Mouse (Mus musculus) testis, postnatal 14 days (tissue): Measurements from ENCODE around the gene Nmt1.

ENCODE experiments used
- DNase-seq: peaks from one replicate; pipeline ENCODE4 v3.0.0; 2021; ENCODE audit warnings: low spot score

The Nmt1 gene

GRCm38 (mm10) chr11:103043982-103044381 lies 16.0 kb downstream of the Nmt1 start:
- no peak for DNase-seq

- no peak for DNase-seq
These were observed 18.3 kb downstream of the Nmt1 start for GRCm38 (mm10) chr11:103046286-103046685.

- DNase-seq: no peak
These were observed 21.6 kb downstream of the Nmt1 start for GRCm38 (mm10) chr11:103049611-103050010.

- no peak for DNase-seq
These were observed 22.2 kb downstream of the Nmt1 start for GRCm38 (mm10) chr11:103050153-103050552.

- no peak for DNase-seq
These were observed 23.3 kb downstream of the Nmt1 start for GRCm38 (mm10) chr11:103051249-103051691.

GRCm38 (mm10) chr11:103052078-103052477 lies 24.1 kb downstream of the Nmt1 start:
- no peak for DNase-seq

- no peak for DNase-seq
These were observed 25.4 kb downstream of the Nmt1 start for GRCm38 (mm10) chr11:103053191-103054076.

GRCm38 (mm10) chr11:103054798-103055197 lies 26.8 kb downstream of the Nmt1 start:
- no peak for DNase-seq

- no peak for DNase-seq
These were observed 28.6 kb downstream of the Nmt1 start for GRCm38 (mm10) chr11:103056636-103057035.

- DNase-seq: no peak
These were observed 30.6 kb downstream of the Nmt1 start for GRCm38 (mm10) chr11:103058499-103059085.

GRCm38 (mm10) chr11:103066191-103067050 lies 38.4 kb downstream of the Nmt1 start:
- DNase-seq: no peak

GRCm38 (mm10) chr11:103067051-103067361 lies 39.0 kb downstream of the Nmt1 start:
- no peak for DNase-seq

GRCm38 (mm10) chr11:103067457-103068001 lies 39.5 kb downstream of the Nmt1 start:
- DNase-seq: peak; percentile 50

- no peak for DNase-seq
These were observed 40.3 kb downstream of the Nmt1 start for GRCm38 (mm10) chr11:103068272-103068671.

- no peak for DNase-seq
These were observed 40.9 kb downstream of the Nmt1 start for GRCm38 (mm10) chr11:103068884-103069283.

- no peak for DNase-seq
These were observed 41.7 kb downstream of the Nmt1 start for GRCm38 (mm10) chr11:103069731-103070130.

- DNase-seq: no peak
These were observed 42.4 kb downstream of the Nmt1 start for GRCm38 (mm10) chr11:103070322-103070880.

- no peak for DNase-seq
These were observed 45.7 kb downstream of the Nmt1 start for GRCm38 (mm10) chr11:103073671-103074070.

- no peak for DNase-seq
These were observed 46.2 kb downstream of the Nmt1 start for GRCm38 (mm10) chr11:103074121-103074650.

GRCm38 (mm10) chr11:103074796-103075323 lies 46.9 kb downstream of the Nmt1 start:
- no peak for DNase-seq

- DNase-seq: no peak
These were observed 48.0 kb downstream of the Nmt1 start for GRCm38 (mm10) chr11:103076010-103076409.
